Mouse (Mus musculus): Measurements from ENCODE around the gene Ptgis. TPM values are rescaled to one million over a fixed set of nuclear protein-coding genes. Genes with fewer than 3 reads are reported as not detected.

Gene Ptgis
- total RNA-seq, 2 experiments from 2014 or later: 19.3 to 31.8 TPM

DNA sequence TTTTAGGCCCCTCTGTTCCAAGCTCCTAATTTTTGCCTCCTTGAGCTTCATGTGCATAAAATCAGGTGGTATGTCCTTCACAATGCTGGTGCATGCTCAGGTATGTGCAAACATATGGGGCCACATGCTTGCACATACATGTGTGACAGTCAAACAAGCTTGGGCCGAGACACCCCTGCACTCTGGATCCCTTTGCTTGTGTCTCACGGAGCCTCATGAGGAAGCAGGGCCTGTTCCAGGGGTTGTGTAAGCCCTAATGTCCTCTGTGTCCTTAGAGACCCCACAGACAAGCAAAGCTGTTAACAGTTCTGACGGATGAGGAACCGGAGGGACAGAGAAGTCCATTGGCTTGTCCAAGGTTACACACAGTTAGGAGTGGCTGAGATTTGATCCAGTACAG is 80.7 kb downstream of the Ptgis start:
- no peak for DNase-seq (ENCODE audit: low spot score in 2 of 2)

DNA sequence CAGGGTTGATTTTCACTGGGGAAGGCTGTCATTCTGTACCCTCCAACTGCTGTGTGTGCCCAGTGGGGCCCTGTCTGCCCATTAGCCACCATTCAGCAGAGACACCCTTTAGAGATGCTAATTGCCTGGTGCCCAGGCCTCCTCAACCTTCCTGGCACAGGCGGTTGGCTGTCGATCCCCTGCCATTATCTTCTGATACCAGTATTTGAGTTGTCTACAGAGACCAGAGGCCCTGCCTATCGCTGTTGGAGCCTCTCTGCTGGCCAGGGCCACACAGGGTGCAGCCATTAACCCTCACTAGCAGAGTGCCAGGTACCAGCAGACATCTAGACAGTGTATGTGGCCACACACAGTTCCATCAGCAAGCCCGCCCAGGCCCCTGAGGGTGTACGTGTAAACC is 81.6 kb downstream of the Ptgis start:
- DNase-seq (ENCODE audit: low spot score in 2 of 2): no peak

DNA sequence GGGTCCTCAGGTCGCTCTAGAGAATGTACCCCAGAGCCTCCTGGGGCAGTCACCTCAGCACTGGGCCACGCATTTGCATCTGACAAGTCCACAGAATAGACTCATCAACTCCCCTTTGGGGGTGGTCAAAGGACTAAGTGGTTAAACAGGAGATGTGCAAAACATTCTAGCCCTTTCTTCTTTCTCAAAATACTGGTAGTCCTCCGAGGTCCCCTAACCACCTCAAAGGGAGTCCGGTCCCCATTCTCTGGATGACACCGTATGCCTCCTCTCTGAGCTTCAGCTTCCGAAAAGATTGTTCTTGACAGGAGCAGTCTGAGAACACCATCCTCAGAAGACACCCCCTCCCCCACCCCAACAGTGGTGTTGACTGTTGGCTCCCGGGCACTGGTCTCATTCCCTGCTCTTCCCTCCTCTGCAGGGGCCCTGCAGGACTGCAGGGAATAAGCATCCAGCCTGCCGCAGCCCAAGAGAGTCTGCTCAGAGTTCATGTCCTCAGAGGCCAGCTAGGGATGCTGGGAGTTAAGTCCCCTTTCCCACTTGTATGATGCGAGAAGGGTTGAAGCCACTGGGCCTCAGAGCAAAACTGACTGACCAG is 84.2 kb downstream of the Ptgis start:
- DNase-seq (ENCODE audit: low spot score in 2 of 2): no peak

DNA sequence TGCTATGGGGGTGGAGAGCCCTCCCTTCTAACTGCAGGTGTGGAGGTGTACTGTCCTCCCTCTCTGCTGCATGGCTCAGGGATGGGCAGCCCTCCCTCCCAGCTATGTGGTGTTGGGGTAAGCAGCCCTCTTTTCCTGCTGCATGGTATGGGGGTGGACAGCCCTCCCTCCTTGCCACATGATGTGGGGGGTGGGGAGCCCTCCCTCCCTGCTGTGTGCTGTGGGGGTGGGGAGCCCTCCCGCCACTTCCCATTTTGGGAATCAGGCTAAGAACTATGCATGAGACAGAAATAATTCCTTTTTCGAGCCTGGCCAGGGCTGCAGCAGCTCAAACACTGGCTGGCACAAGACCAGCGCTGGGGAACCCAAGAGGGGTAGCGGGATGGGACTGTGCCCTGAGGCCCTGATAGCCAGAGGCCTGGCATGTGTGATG is 84.8 kb downstream of the Ptgis start:
- no peak for DNase-seq (ENCODE audit: low spot score in 2 of 2)

DNA sequence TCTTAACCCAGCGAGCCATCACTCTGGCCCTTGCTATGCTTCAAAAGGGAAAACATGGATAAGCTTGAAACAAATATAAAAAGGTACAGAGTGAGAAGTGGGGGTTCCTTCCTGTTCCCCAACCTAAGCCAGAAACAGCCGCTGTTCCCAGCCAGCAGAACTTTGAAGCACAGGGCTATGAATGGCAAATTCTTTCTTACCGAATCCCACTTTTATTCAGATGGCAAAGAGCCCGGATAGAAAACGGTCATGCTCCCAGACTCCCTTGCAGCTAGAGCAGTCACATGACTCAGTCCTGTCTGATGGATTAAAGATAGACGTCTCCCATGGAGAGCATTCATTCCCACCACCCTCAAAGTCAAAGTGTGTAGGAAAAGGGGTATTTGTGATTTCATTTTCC is 89.5 kb downstream of the Ptgis start:
- no peak for DNase-seq (ENCODE audit: low spot score in 2 of 2)

DNA sequence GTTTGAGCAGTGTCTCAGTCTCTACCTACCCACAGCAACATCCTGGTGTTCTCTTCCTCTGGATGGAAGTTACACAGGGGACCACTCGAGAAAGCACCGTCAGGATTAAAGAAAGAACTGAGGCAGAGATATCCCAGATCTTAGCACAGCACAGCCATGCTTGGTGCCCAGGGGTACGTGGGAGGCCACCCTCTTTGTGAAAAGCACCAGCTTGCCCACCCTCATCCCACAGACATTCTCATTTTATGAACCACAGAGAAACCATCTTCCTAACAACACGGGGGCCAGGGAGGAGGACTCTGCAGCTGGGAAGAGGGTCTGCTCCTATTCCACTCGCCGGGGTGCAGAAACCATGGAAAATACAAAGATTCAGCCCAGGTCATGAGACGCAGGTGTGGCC is 90.3 kb downstream of the Ptgis start:
- DNase-seq (ENCODE audit: low spot score in 2 of 2): no peak

DNA sequence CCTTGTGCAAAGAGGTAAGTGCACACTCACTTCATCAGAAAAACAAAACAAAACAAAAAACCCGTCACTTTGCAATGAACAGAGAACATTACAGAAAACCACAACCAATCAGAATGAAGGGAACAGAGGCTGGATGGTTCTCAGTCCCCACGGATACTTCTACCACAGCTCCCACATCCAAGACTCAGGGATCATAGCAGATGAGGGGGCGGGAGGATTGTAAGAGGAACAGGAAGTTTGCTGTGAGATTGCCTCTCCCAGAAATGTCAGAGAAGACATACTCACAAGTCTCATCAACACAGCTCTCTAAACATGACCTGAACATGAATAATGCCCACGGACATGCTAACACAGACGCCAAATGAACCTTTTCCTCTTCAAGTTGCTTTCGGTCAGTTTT is 91.4 kb downstream of the Ptgis start:
- DNase-seq (ENCODE audit: low spot score in 2 of 2): no peak

DNA sequence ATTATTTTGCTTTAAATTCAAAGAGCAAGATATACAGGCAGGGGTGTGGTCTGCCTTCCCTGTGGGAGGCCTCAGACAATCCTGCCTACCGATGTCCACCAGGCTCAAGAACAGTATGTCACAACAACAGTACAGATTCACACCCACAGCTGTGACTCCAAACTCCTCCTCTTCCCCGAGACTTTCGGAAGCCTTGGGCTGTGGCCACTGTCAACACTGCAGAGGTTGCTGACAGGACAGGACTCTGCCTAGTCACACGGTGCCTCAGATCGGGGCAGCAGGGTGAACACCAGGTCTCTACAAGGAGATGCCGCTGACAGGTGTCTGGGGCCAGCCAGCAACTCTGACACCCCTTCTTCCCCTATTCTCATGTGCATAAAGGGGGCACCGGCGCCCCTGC is 92.7 kb downstream of the Ptgis start:
- no peak for DNase-seq (ENCODE audit: low spot score in 2 of 2)

DNA sequence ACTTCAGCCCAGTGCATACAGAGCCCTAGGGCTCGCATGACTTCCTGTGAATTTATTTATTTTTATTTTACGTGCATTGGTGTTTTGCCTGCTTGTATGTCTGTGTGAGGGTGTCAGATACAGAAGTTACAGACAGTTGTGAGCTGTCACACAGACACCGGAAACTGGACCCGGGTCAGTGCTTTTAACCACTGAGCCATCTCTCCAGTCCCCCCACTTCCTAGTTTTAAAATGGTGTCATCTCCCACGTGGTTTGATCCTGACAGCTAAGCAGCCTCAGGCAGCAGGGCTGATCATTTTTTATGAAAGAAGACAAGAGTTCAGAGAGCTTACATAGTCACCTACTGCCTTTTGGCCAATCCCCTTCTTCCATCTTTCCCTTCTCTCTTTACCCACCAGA is 94.5 kb downstream of the Ptgis start:
- DNase-seq (ENCODE audit: low spot score in 2 of 2): no peak

DNA sequence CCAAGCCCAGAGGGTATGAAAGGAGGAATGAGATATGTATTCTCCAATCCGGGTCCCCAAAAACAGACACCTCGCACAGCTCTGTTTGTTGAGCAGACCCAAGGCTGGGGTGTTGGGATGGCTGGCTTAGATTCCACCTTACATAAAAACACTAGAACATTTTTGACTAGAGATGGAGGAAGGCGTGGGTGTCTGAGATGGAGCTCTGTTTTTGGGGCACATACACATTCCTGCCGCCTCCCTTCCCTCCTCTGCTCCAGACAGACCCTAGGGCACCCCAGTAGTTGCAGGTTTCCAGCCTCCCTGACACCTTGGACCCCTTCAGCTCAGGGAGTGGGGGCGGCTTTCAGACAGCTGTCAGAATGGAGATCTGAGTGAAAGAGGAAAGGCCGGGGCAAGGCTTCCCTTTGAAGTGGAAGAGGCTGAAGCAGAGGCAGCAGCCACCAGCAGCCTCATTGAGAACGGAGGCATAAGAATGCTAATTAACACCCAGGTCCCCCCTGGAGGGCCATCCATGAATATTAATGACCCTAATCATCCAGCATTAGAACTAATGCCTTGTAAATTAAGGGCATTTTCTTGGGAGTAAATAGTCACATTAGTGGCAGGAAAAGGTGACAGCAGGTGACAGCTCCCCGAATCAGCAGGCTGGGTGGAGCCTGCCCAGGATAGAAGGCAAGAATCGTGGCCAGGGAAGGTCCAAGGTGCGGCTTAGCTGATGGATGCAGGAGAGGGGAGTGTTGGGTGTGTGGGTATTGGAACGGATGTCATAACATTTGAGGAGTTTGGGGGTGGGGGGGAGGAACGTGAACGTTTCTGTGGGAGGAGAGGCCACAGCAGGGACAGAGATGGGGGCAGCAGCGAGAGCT is 95.7 kb downstream of the Ptgis start:
- no peak for DNase-seq (ENCODE audit: low spot score in 2 of 2)

DNA sequence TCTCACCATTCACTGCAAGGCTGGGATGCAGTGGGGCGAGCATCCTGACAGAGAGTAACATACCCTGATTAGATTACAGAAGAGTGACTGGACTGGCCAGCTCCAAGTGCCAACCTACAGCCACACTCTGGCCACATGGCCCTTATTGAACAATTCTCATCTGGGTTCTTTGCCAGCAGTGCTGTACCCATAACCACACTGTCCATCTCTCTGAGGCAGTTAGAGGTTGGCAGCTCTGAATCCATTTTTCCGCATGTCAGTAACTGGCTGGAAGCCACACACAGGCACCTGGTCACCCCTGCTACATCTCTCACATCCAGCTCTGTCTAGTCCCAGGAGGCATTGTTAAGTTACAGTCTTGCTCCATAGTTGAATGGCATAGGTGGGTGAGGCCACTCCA is 96.5 kb downstream of the Ptgis start:
- no peak for DNase-seq (ENCODE audit: low spot score in 2 of 2)

DNA sequence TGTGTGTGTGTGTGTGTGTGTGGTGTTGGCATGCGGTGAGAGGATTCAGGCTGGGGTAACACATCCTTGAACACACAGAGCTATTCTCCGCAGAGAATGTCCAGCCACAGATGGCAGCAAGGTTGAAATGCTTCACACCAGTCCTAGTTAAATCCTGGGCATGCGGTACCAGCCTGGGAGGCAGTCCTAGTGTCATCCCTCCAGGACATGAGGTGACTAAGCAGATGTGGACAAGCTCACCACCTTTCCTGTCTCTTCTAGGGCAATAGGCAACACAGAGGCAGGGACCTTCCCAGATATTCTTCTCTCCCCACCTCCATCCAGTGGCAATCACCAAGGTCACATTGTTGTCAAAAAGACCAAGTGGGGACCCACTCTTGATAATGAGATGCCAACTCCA is 98.1 kb downstream of the Ptgis start:
- no peak for DNase-seq (ENCODE audit: low spot score in 2 of 2)

DNA sequence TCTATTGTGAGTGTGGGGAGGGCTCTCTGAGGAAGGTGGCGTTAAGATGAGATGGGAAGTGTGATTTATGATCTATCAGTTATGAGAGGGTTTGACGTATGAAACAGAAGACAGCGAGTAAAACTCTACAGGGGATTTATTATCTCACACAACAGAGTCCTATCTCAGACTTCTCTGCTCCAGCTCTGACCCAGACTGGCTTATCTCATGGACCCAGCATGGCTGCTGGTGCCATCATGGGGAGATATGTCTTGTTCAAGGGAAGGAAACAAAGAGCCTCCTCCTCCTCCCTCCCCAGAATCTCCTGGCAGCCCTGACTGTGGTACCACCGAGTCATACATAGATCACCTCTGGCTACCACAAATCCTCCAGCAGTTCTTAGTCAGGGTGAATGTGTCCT is 98.6 kb downstream of the Ptgis start:
- DNase-seq (ENCODE audit: low spot score in 2 of 2): no peak

Other genes starting within 250 kb of the Ptgis start
- gene Stau1, start 244.3 kb downstream of the Ptgis start, total RNA-seq (2021): 10 to 100 TPM; 68.4 to 76.3 TPM
- gene Ddx27, start 225.4 kb downstream of the Ptgis start, total RNA-seq (2021): 10 to 100 TPM; 30.6 to 35.9 TPM
- 10 to 100 TPM; 56.3 to 72.9 TPM for gene Znfx1, start 177.6 kb downstream of the Ptgis start, total RNA-seq (2021)
- 10 to 100 TPM; 17.6 to 46.0 TPM for gene Kcnb1, start 50.4 kb downstream of the Ptgis start, total RNA-seq (2021)
- 100 to 1,000 TPM in 1 of 2 experiments, 10 to 100 TPM in 1; 74.7 to 123 TPM for gene B4galt5, start 108.6 kb upstream of the Ptgis start, total RNA-seq (2021)
- gene Slc9a8, start 181.1 kb upstream of the Ptgis start, total RNA-seq (2021): 10 to 100 TPM; 32.6 to 33.1 TPM